Mouse (Mus musculus): ENCODE measurements around the gene Zfp202. TPM values are rescaled to one million over a fixed set of nuclear protein-coding genes. Genes with fewer than 3 reads are reported as not detected.
"Not testable (repeated sequence)": the region's sequence is repeated elsewhere in the genome, so short reads cannot be mapped to it uniquely, and the experiment has no call there.

Zfp202 gene
- polyA plus RNA-seq (2014; fragmentation: Nextera tagmentation; extraction: Ambion mirVana) = 7.9 TPM in 2 replicates

DNA sequence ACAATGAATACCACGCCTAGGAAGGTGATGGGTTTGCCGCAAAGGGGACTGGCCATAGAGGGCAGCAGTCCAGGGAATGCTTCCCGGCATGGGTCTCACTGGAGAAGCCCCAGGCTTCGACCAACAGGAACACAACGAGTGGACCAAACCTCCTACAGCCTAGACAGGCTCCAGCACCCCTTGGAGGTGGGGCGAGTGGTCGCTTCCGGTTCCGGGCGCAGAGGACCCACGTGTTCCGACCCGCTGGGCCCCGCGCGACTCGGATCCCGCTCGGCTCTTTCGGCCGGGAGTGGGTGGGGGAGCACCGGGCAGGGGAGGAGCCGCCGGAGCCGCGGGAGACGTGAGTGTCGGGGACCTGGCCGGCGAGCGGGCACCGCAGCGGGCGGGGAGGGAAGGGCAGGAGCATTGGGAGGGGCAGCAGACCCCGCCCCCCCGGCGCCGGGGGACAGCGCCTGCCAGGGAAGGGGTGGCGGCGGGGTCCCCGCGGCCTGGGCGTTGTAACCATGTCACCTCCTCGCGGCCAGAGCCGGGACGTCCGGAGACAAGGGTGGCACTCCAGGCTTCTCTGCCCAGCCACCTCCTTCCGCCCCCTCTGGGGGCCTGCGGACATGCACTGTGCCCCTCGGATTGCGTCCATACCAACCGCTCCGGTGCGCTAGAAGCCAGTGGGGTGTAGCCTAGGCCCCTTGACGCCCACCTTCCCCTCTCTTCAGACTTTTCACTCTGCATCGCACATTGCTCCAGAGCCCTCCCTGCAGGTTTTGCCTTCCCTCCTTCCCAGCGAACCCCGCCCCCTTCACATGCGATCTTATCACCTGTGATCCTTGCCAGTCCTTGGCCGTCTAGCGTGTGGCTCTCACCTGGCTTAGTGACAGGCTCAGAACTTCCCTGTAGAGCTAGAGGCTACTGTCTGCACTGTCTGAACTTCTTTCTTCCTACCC is at the start of gene Zfp202:
Gene Zfp202, plus strand, starts transcription at position 219 of the 941 bp plus-strand sequence.
- 0 out of 2 replicates have a peak within 1 kb of the TSS, but pooled peaks have one; percentile 9 for H3K27ac ChIP-seq (replicated peaks; ENCODE audit: low read depth, low read length)
- WGBS = under 1% methylated on average over 44 of the region's 63 CpGs
- peak; percentile 99 for ATAC-seq (replicated peaks; ENCODE audit: insufficient number of reproducible peaks, low FRiP score, low TSS enrichment, low read depth)

GRCm38 (mm10) chr9:40155118-40155644 is 36.9 kb upstream of the Zfp202 start:
- WGBS = 69% methylated on average over 4 of the region's 4 CpGs
- Histone ChIP-seq H3K4me3 (ENCODE audit: low read depth, low read length) (no peak overlapping the region), H3K27ac (replicated peaks; ENCODE audit: low read depth, low read length) (no peak overlapping the region), H3K9ac (replicated peaks; ENCODE audit: low read length) (no peak overlapping the region), H3K27me3 (ENCODE audit: control insufficient read depth, insufficient read depth, low read length) (no peaks in the 10 kb centered on the region), H3K4me2 (ENCODE audit: low read depth, low read length) (no peak overlapping the region), H3K36me3 (replicated peaks; ENCODE audit: control insufficient read depth, insufficient read depth, low read depth, low read length) (no peaks in the 10 kb centered on the region), H3K4me1 (ENCODE audit: control insufficient read depth, insufficient read depth, low read length) (no peaks in the 10 kb centered on the region), H3K9me3 (replicated peaks; ENCODE audit: control insufficient read depth, low read length) (no peaks in the 10 kb centered on the region)
- DNase-seq (ENCODE audit: low spot score) (peak; percentile 4), ATAC-seq (replicated peaks; ENCODE audit: insufficient number of reproducible peaks, low FRiP score, low TSS enrichment, low read depth) (no peak)

More for the DNA sequence above, at the start of gene Zfp202:
- H3K9me3 ChIP-seq (replicated peaks; ENCODE audit: control insufficient read depth, low read length) = no peaks in the 10 kb centered on the region
- H3K4me2 ChIP-seq (ENCODE audit: low read depth, low read length) = peak within 1 kb of the TSS; percentile 65
- H3K4me3 ChIP-seq (ENCODE audit: low read depth, low read length) = peak within 1 kb of the TSS; percentile 72
- no peaks in the 10 kb centered on the region for H3K4me1 ChIP-seq (ENCODE audit: control insufficient read depth, insufficient read depth, low read length)
- peak; percentile 89 for DNase-seq (ENCODE audit: low spot score)
- H3K9ac ChIP-seq (replicated peaks; ENCODE audit: low read length) = peak within 1 kb of the TSS; percentile 79
- H3K36me3 ChIP-seq (replicated peaks; ENCODE audit: control insufficient read depth, insufficient read depth, low read depth, low read length) = no peaks in the 10 kb centered on the region
- no peaks in the 10 kb centered on the region for H3K27me3 ChIP-seq (ENCODE audit: control insufficient read depth, insufficient read depth, low read length)

DNA sequence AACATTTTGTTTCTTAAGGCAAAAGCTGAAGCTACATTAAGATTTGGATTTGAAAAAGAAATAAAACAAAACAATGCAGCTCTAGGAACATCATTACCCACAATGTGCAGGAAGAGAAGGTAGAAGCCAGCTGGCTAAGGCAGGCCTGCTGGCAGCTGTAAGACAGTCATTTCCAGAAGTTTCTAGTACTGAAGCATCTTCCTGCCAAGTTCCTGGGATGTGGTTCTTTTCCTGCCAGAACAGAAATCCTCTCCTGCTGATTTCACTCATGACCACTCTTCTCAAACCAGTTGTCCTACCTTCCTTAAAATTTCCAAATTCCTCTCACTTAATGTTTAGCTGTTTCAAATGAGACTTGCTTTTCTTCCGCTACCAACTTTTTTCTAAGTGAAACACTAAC is 25.7 kb upstream of the Zfp202 start:
- no peaks in the 10 kb centered on the region for H3K4me1 ChIP-seq (ENCODE audit: control insufficient read depth, insufficient read depth, low read length)
- no peak for DNase-seq (ENCODE audit: low spot score)
- H3K9ac ChIP-seq (replicated peaks; ENCODE audit: low read length) = no peak overlapping the region
- no peak overlapping the region for H3K27ac ChIP-seq (replicated peaks; ENCODE audit: low read depth, low read length)
- H3K9me3 ChIP-seq (replicated peaks; ENCODE audit: control insufficient read depth, low read length) = no peaks in the 10 kb centered on the region
- no peaks in the 10 kb centered on the region for H3K36me3 ChIP-seq (replicated peaks; ENCODE audit: control insufficient read depth, insufficient read depth, low read depth, low read length)
- ATAC-seq (replicated peaks; ENCODE audit: insufficient number of reproducible peaks, low FRiP score, low TSS enrichment, low read depth) = no peak
- H3K4me2 ChIP-seq (ENCODE audit: low read depth, low read length) = no peak overlapping the region
- H3K4me3 ChIP-seq (ENCODE audit: low read depth, low read length) = no peak overlapping the region
- WGBS = 91% methylated on average over 1 of the region's 1 CpGs
- H3K27me3 ChIP-seq (ENCODE audit: control insufficient read depth, insufficient read depth, low read length) = no peaks in the 10 kb centered on the region

GRCm38 (mm10) chr9:40177017-40177416 is 15.1 kb upstream of the Zfp202 start:
- Histone ChIP-seq H3K27me3 (ENCODE audit: control insufficient read depth, insufficient read depth, low read length) (no peaks in the 10 kb centered on the region), H3K9ac (replicated peaks; ENCODE audit: low read length) (no peak overlapping the region), H3K4me3 (ENCODE audit: low read depth, low read length) (no peak overlapping the region), H3K27ac (replicated peaks; ENCODE audit: low read depth, low read length) (no peak overlapping the region), H3K4me2 (ENCODE audit: low read depth, low read length) (no peak overlapping the region), H3K4me1 (ENCODE audit: control insufficient read depth, insufficient read depth, low read length) (no peaks in the 10 kb centered on the region), H3K36me3 (replicated peaks; ENCODE audit: control insufficient read depth, insufficient read depth, low read depth, low read length) (no peaks in the 10 kb centered on the region), H3K9me3 (replicated peaks; ENCODE audit: control insufficient read depth, low read length) (no peaks in the 10 kb centered on the region)
- ATAC-seq (replicated peaks; ENCODE audit: insufficient number of reproducible peaks, low FRiP score, low TSS enrichment, low read depth) = no peak
- WGBS = 82% methylated on average over 6 of the region's 6 CpGs
- DNase-seq (ENCODE audit: low spot score) = no peak

DNA sequence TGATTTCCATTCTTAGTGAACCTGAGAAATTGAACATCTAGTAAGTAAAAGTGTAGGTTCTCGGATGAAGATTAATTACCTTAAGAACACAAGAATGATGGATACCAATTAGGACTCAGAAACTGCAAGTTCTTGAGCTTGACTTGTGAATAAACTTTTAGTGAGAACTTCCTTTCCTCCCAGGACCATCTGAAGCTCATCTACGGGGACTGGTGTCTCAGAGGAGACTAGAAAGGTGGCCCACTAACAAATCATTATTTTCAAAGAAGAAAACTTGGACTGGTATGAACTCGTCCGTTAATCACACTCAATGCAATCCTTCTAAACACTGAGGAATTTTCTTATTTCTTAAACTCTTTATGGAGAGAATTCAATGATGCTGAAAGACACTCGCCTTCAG is 11.5 kb upstream of the Zfp202 start, which contains the start of gene Olfr986:
Gene Olfr986, plus strand, starts transcription at position 301 of the 400 bp plus-strand sequence.
- 89% methylated on average over 5 of the region's 5 CpGs for WGBS
- Histone ChIP-seq H3K9me3 (replicated peaks; ENCODE audit: control insufficient read depth, low read length) (no peaks in the 10 kb centered on the region), H3K9ac (replicated peaks; ENCODE audit: low read length) (no peak within 1 kb of the TSS), H3K4me1 (ENCODE audit: control insufficient read depth, insufficient read depth, low read length) (no peaks in the 10 kb centered on the region), H3K4me3 (ENCODE audit: low read depth, low read length) (no peak within 1 kb of the TSS), H3K4me2 (ENCODE audit: low read depth, low read length) (no peak within 1 kb of the TSS), H3K27ac (replicated peaks; ENCODE audit: low read depth, low read length) (no peak within 1 kb of the TSS), H3K27me3 (ENCODE audit: control insufficient read depth, insufficient read depth, low read length) (no peaks in the 10 kb centered on the region), H3K36me3 (replicated peaks; ENCODE audit: control insufficient read depth, insufficient read depth, low read depth, low read length) (no peaks in the 10 kb centered on the region)
- ATAC-seq (replicated peaks; ENCODE audit: insufficient number of reproducible peaks, low FRiP score, low TSS enrichment, low read depth) (no peak), DNase-seq (ENCODE audit: low spot score) (no peak)

DNA sequence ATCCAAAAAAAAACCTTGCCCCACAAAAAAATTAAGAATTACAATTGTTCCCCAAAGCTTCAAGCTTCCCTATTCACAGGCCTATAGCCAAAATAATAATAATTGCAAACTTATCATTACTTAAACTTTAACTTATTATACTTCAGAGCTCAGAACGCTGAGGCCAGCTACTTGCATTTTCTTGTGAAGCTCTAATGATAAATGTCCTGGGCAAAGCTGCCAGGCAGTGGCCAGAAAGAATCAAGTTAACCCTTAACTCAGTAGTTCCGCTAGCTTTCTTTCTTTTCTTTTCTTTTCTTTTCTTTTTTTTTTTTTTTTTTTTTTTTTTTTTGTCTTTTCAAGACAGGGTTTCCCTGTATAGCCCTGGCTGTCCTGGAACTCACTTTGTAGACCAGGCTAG is 7.0 kb upstream of the Zfp202 start:
- WGBS = 76% methylated on average over 2 of the region's 2 CpGs

DNA sequence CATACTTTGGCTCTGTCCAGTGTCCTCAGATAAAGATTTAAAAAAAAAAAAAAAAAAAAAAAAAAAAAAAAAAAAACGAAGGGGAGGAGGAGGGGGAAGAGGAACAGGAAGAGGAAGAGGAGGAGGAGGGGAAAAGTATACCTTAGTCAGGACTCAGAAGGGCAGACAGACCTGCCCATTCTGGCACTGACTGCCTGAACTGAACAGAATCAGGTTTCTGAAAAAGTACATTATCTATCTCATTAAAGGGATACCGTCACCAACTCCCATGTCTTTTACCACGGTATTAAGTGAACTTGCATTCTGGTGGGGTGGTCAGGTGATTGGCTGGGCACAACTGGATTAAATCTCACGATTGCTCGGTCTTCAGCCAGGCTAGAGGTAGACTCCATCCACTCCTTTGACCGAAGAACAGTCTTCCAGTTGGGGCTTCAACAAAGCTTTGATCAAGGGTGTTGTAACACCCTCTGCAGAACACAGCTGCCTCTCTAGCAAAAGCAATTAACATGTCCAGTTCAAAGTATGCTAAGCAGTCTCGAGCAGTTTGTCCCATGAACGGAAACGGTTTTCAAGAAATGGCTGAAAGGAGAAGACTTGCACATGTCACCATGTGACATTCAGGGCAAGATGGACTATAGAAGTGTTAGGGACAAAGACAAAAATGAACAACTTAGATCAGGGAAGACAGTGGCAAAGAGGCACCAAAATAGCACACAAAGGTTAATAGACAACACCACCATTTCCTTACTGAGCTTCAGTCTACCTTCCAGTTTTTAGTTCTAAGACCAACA is 835 bp upstream of the Zfp202 start:
- H3K9me3 ChIP-seq (replicated peaks; ENCODE audit: control insufficient read depth, low read length) = no peaks in the 10 kb centered on the region
- 95% methylated on average over 8 of the region's 9 CpGs for WGBS
- H3K4me1 ChIP-seq (ENCODE audit: control insufficient read depth, insufficient read depth, low read length) = no peaks in the 10 kb centered on the region
- H3K4me2 ChIP-seq (ENCODE audit: low read depth, low read length) = peak overlapping the region; percentile 65
- H3K27ac ChIP-seq (replicated peaks; ENCODE audit: low read depth, low read length) = no peak overlapping the region
- H3K9ac ChIP-seq (replicated peaks; ENCODE audit: low read length) = no peak overlapping the region; the same call in 1 of the 2 replicates
- no peak overlapping the region; the same call in 1 of the 2 replicates for H3K4me3 ChIP-seq (ENCODE audit: low read depth, low read length)
- no peak for DNase-seq (ENCODE audit: low spot score)
- no peaks in the 10 kb centered on the region for H3K27me3 ChIP-seq (ENCODE audit: control insufficient read depth, insufficient read depth, low read length)
- no peaks in the 10 kb centered on the region for H3K36me3 ChIP-seq (replicated peaks; ENCODE audit: control insufficient read depth, insufficient read depth, low read depth, low read length)
- no peak for ATAC-seq (replicated peaks; ENCODE audit: insufficient number of reproducible peaks, low FRiP score, low TSS enrichment, low read depth)

More for the DNA sequence above, 7.0 kb upstream of the Zfp202 start:
- ATAC-seq (replicated peaks; ENCODE audit: insufficient number of reproducible peaks, low FRiP score, low TSS enrichment, low read depth); H3K4me1 ChIP-seq (ENCODE audit: control insufficient read depth, insufficient read depth, low read length); H3K9me3 ChIP-seq (replicated peaks; ENCODE audit: control insufficient read depth, low read length); H3K4me3 ChIP-seq (ENCODE audit: low read depth, low read length); DNase-seq (ENCODE audit: low spot score); H3K9ac ChIP-seq (replicated peaks; ENCODE audit: low read length); H3K27me3 ChIP-seq (ENCODE audit: control insufficient read depth, insufficient read depth, low read length); H3K27ac ChIP-seq (replicated peaks; ENCODE audit: low read depth, low read length); H3K4me2 ChIP-seq (ENCODE audit: low read depth, low read length); H3K36me3 ChIP-seq (replicated peaks; ENCODE audit: control insufficient read depth, insufficient read depth, low read depth, low read length): not testable (repeated sequence)

Measured in embryonic facial prominence, embryonic 11.5 days (tissue).